Mouse (Mus musculus): ENCODE measurements at regions not wholly inside any gene's neighbourhood (a gene's known extent, or its start where the extent isn't known, plus 50 kb on each side); places are given as distances from the start of the nearest gene placed in this dataset.
A peak's percentile ranks its signal among the peaks of the same experiment; 100 is the strongest.
"Not testable (repeated sequence)": the region's sequence is repeated elsewhere in the genome, so short reads cannot be mapped to it uniquely, and the experiment has no call there.

- intact Hi-C loops (cut with DNase I): no loop called here
- no peak for DNase-seq
Measured at GRCm38 (mm10) chr1:35889731-35890499, 178.3 kb upstream of the Hs6st1 start.

GRCm38 (mm10) chr1:35890500-35890900, 177.7 kb upstream of the Hs6st1 start:
- DNase-seq: no peak
- intact Hi-C loops (cut with DNase I): no loop called here

- no peak for DNase-seq
- intact Hi-C loops (cut with DNase I): no loop called here
Measured at GRCm38 (mm10) chr1:35899536-35899935, 168.7 kb upstream of the Hs6st1 start.

- DNase-seq: no peak
- intact Hi-C loops (cut with DNase I): no loop called here
Measured at GRCm38 (mm10) chr1:35904001-35904547, 164.1 kb upstream of the Hs6st1 start.

GRCm38 (mm10) chr1:35913551-35913950, 154.6 kb upstream of the Hs6st1 start:
- no peak for DNase-seq
- intact Hi-C loops (cut with DNase I): no loop called here

GRCm38 (mm10) chr1:35914175-35914574, 154.0 kb upstream of the Hs6st1 start:
- intact Hi-C loops (cut with DNase I); DNase-seq: not testable (repeated sequence)

- DNase-seq: no peak
- intact Hi-C loops (cut with DNase I): no loop called here
Measured at GRCm38 (mm10) chr1:35915526-35915925, 152.7 kb upstream of the Hs6st1 start.

GRCm38 (mm10) chr1:35919840-35920734, 148.1 kb upstream of the Hs6st1 start:
- DNase-seq: no peak
- intact Hi-C loops (cut with DNase I): no loop called here

GRCm38 (mm10) chr1:35924796-35925195, 143.4 kb upstream of the Hs6st1 start:
- no peak for DNase-seq
- intact Hi-C loops (cut with DNase I): no loop called here

GRCm38 (mm10) chr1:35925301-35925700, 142.9 kb upstream of the Hs6st1 start:
- intact Hi-C loops (cut with DNase I): no loop called here
- no peak for DNase-seq

GRCm38 (mm10) chr1:35926191-35927048, 141.8 kb upstream of the Hs6st1 start:
- intact Hi-C loops (cut with DNase I): no loop called here
- no peak for DNase-seq

GRCm38 (mm10) chr1:35927049-35927415, 141.2 kb upstream of the Hs6st1 start:
- intact Hi-C loops (cut with DNase I): no loop called here
- no peak for DNase-seq

- DNase-seq: no peak
- intact Hi-C loops (cut with DNase I): no loop called here
Measured at GRCm38 (mm10) chr1:35930351-35930750, 137.8 kb upstream of the Hs6st1 start.

- intact Hi-C loops (cut with DNase I): no loop called here
- DNase-seq: no peak
Measured at GRCm38 (mm10) chr1:35931056-35931455, 137.1 kb upstream of the Hs6st1 start.

GRCm38 (mm10) chr1:35933511-35933910, 134.7 kb upstream of the Hs6st1 start:
- intact Hi-C loops (cut with DNase I): no loop called here

GRCm38 (mm10) chr1:35935099-35935651, 133.0 kb upstream of the Hs6st1 start:
- intact Hi-C loops (cut with DNase I): no loop called here
- no peak for DNase-seq

More at GRCm38 (mm10) chr1:35933511-35933910, 134.7 kb upstream of the Hs6st1 start:
- peak in 1 of 2 experiments; percentile 12 for DNase-seq

GRCm38 (mm10) chr1:35936362-35937093, 131.7 kb upstream of the Hs6st1 start:
- intact Hi-C loops (cut with DNase I): no loop called here
- DNase-seq: no peak

GRCm38 (mm10) chr1:35940236-35940635, 128.0 kb upstream of the Hs6st1 start:
- no peak for DNase-seq
- intact Hi-C loops (cut with DNase I): no loop called here

GRCm38 (mm10) chr1:35941642-35942077, 126.5 kb upstream of the Hs6st1 start:
- no peak for DNase-seq
- intact Hi-C loops (cut with DNase I): no loop called here
